Mouse (Mus musculus) embryonic facial prominence, embryonic 11.5 days (tissue): Measurements from ENCODE around the gene Ksr1. TPM values are rescaled to one million over a fixed set of nuclear protein-coding genes. Genes with fewer than 3 reads are reported as not detected.

ENCODE experiments used
- ATAC-seq: fragments of 200-750 bp; cut with Nextera tagmentation; replicated peaks from 2 replicates; pipeline ENCODE4 v1.8.0; 2017; ENCODE audit warnings: low read depth; ENCODE audit not compliant: insufficient number of reproducible peaks, low FRiP score, low TSS enrichment
- DNase-seq: peaks from one replicate; pipeline ENCODE4 v3.0.0-alpha.2; 2015; ENCODE audit warnings: low spot score
- H3K27ac ChIP-seq: fragments of 300-500 bp; sonication (generic); replicated peaks from 2 replicates; pipeline ENCODE4 v1.5.1; 2014; ENCODE audit warnings: mild to moderate bottlenecking, low read depth, low read length, control low read depth
- H3K27me3 ChIP-seq: fragments of 300-500 bp; sonication (generic); 2 replicates; pipeline ENCODE4 v1.6.1; 2014; ENCODE audit warnings: mild to moderate bottlenecking, low read length, moderate library complexity, mixed read lengths; ENCODE audit not compliant: control insufficient read depth, insufficient read depth
- H3K36me3 ChIP-seq: fragments of 300-500 bp; sonication (generic); replicated peaks from 2 replicates; pipeline ENCODE4 v1.6.1; 2014; ENCODE audit warnings: low read depth, mild to moderate bottlenecking, low read length, moderate library complexity, mixed read lengths; ENCODE audit not compliant: control insufficient read depth, insufficient read depth
- H3K4me1 ChIP-seq: fragments of 300-500 bp; sonication (generic); 2 replicates; pipeline ENCODE4 v1.6.1; 2014; ENCODE audit warnings: low read length, mixed read lengths; ENCODE audit not compliant: control insufficient read depth, insufficient read depth
- H3K4me2 ChIP-seq: fragments of 300-500 bp; sonication (generic); 2 replicates; pipeline ENCODE4 v1.6.1; 2014; ENCODE audit warnings: low read depth, mild to moderate bottlenecking, control low read depth, low read length, moderate library complexity
- H3K4me3 ChIP-seq: fragments of 300-500 bp; sonication (generic); 2 replicates; pipeline ENCODE4 v1.5.1; 2014; ENCODE audit warnings: low read depth, low read length, control low read depth
- H3K9ac ChIP-seq: fragments of 300-500 bp; sonication (generic); replicated peaks from 2 replicates; pipeline ENCODE4 v1.6.1; 2014; ENCODE audit warnings: mild to moderate bottlenecking, control low read depth, low read length
- H3K9me3 ChIP-seq: fragments of 300-500 bp; sonication (generic); replicated peaks from 2 replicates; pipeline ENCODE4 v1.6.1; 2016; ENCODE audit warnings: mild to moderate bottlenecking, low read length, inconsistent platforms, mixed read lengths; ENCODE audit not compliant: control insufficient read depth
- WGBS: fragments of 180-500 bp; shearing (Covaris S2); extraction: QIAGEN DNeasy Blood & Tissue Kit; methylation state at CpG from one replicate; pipeline ENCODE4 v1.1.7; 2014; 5-methylcytosine and 5-hydroxymethylcytosine counted together
- polyA plus RNA-seq: library from polyadenylated mRNA; unstranded; fragments of >200 nt; fragmentation: Nextera tagmentation; extraction: Ambion mirVana; gene quantifications from 2 replicates; pipeline ENCODE4 v1.2.1, GENCODE M21; 2014

The Ksr1 gene
- polyA plus RNA-seq, 1 experiment from 2014 or later, result 2.9 TPM

- Histone ChIP-seq H3K4me3 (no peak overlapping the region), H3K27ac (no peak overlapping the region), H3K27me3 (no peaks in the 10 kb centered on the region), H3K4me1 (no peaks in the 10 kb centered on the region), H3K4me2 (no peak overlapping the region), H3K36me3 (no peaks in the 10 kb centered on the region), H3K9ac (no peak overlapping the region), H3K9me3 (no peaks in the 10 kb centered on the region)
- no peak for DNase-seq
- 67% methylated on average over 6 of the region's 6 CpGs for WGBS
- ATAC-seq, result no peak
Observed at GRCm38 (mm10) chr11:79104538-79104937, 41.7 kb downstream of the Ksr1 start.

DNA sequence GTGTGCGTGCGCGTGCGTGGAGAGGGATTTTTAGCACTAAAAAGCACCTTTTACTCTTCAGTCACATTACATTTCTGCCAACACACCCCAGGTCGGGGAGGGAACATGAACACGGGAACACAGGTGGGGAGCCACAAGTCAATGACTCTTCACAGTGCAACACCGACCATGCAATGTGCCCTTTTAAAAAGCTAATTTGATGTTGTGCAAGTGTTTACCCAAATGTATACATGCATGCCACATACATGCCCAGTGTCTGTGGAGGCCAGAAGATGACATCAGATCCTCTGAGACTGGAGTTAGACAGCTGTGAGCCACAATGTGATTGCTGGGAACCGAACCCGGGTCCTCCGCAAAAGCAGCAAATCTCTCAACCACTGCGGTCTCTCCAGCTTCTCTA, 42.1 kb downstream of the Ksr1 start:
- WGBS, result 93% methylated on average over 11 of the region's 11 CpGs
- Histone ChIP-seq H3K27me3 (no peaks in the 10 kb centered on the region), H3K27ac (no peak overlapping the region), H3K4me1 (no peaks in the 10 kb centered on the region; the same call in 1 of the 2 replicates), H3K36me3 (no peaks in the 10 kb centered on the region), H3K9me3 (no peaks in the 10 kb centered on the region), H3K4me2 (no peak overlapping the region), H3K4me3 (no peak overlapping the region), H3K9ac (no peak overlapping the region)
- DNase-seq (no peak), ATAC-seq (no peak)

DNA sequence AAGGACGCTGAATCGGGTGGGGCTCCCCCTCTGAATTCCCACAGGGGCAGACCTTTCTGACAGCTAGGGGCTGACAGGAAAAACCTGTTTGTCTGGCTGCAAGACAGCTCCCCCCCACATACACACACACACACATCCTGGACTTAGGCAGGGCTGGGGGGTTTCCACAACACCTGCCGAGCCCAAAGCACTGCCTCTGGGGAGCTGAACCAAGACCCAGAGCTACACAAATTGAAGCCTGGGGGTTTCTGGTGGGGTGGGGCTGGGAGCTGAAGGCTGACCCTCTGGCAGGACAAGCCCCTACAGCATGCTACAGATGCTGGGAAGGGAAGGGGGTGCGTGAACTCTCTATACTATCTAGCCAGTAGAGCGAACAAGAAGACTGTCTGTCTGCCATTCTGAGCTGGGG, 42.7 kb downstream of the Ksr1 start:
- ATAC-seq (no peak), DNase-seq (peak; percentile 20)
- no peaks in the 10 kb centered on the region; the same call in 1 of the 2 replicates for H3K4me1 ChIP-seq
- WGBS, result 55% methylated on average over 5 of the region's 5 CpGs
- no peaks in the 10 kb centered on the region for H3K27me3 ChIP-seq
- H3K4me2 ChIP-seq, result no peak overlapping the region
- H3K36me3 ChIP-seq, result no peaks in the 10 kb centered on the region
- no peak overlapping the region for H3K4me3 ChIP-seq
- no peak overlapping the region for H3K27ac ChIP-seq
- H3K9me3 ChIP-seq, result no peaks in the 10 kb centered on the region
- no peak overlapping the region for H3K9ac ChIP-seq

DNA sequence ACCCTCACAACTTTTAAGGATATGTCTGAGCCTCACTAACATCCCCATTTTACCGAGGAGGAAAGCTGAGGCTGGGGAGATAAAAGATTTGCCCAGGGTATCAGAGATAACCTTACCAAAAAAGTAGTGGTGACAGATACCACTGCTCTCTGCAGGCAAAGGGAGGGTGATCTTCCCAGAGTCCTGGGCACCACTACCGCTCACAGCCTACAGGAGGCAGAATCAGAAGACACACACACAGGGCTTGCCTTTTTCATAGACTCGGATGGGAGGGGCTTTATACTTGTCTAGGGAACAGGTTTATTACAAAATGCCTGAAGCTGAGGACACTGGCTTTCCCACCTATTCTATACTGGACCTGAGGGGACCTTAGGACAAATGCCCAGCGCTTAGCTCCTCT, 43.9 kb downstream of the Ksr1 start:
- Histone ChIP-seq H3K27ac (0 out of 2 replicates have a peak overlapping the region, but pooled peaks have one; percentile 35), H3K4me2 (no peak overlapping the region), H3K36me3 (no peaks in the 10 kb centered on the region), H3K9me3 (no peaks in the 10 kb centered on the region), H3K4me3 (no peak overlapping the region), H3K27me3 (no peaks in the 10 kb centered on the region), H3K4me1 (no peaks in the 10 kb centered on the region; the same call in 1 of the 2 replicates), H3K9ac (no peak overlapping the region)
- DNase-seq, result no peak
- WGBS, result 75% methylated on average over 4 of the region's 4 CpGs
- no peak for ATAC-seq

DNA sequence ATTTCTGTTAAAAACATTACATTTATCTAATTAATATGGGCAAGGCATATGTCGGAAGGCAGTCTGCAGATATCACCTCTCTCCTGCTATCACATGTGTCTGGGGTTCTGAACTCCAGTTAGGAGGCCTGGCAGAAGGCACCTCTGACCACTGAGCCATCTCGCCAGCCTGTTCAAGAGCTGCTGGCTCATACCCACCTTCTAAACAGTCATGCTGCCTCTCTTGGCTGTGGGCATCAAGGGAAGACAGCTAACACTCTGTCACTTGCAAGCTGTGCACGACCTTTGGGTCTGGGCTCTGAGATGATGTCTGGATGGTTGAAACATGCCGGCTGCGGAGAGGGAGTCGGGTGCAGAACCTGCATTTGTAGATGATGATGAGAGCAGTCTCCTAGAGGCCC, 44.6 kb downstream of the Ksr1 start:
- H3K9ac ChIP-seq, result no peak overlapping the region
- no peak overlapping the region for H3K4me2 ChIP-seq
- no peaks in the 10 kb centered on the region for H3K36me3 ChIP-seq
- ATAC-seq (no peak), DNase-seq (no peak)
- no peaks in the 10 kb centered on the region; the same call in 1 of the 2 replicates for H3K4me1 ChIP-seq
- H3K4me3 ChIP-seq, result no peak overlapping the region
- 91% methylated on average over 6 of the region's 6 CpGs for WGBS
- no peaks in the 10 kb centered on the region for H3K9me3 ChIP-seq
- no peaks in the 10 kb centered on the region for H3K27me3 ChIP-seq
- H3K27ac ChIP-seq, result no peak overlapping the region

- DNase-seq (no peak), ATAC-seq (no peak)
- no peak overlapping the region for H3K27ac ChIP-seq
- no peak overlapping the region for H3K9ac ChIP-seq
- no peak overlapping the region for H3K4me3 ChIP-seq
- H3K4me2 ChIP-seq, result no peak overlapping the region
- no peaks in the 10 kb centered on the region for H3K9me3 ChIP-seq
- no peaks in the 10 kb centered on the region for H3K36me3 ChIP-seq
- 35% methylated on average over 8 of the region's 8 CpGs for WGBS
- no peaks in the 10 kb centered on the region; the same call in 1 of the 2 replicates for H3K4me1 ChIP-seq
- no peaks in the 10 kb centered on the region for H3K27me3 ChIP-seq
Observed at GRCm38 (mm10) chr11:79099032-79099431, 47.2 kb downstream of the Ksr1 start.

GRCm38 (mm10) chr11:79097736-79098135, 48.5 kb downstream of the Ksr1 start:
- no peaks in the 10 kb centered on the region for H3K27me3 ChIP-seq
- no peak overlapping the region for H3K4me2 ChIP-seq
- ATAC-seq (no peak), DNase-seq (no peak)
- no peak overlapping the region for H3K9ac ChIP-seq
- H3K4me1 ChIP-seq, result no peaks in the 10 kb centered on the region; the same call in 1 of the 2 replicates
- WGBS, result 83% methylated on average over 7 of the region's 7 CpGs
- H3K27ac ChIP-seq, result no peak overlapping the region
- no peak overlapping the region for H3K4me3 ChIP-seq
- H3K36me3 ChIP-seq, result no peaks in the 10 kb centered on the region
- H3K9me3 ChIP-seq, result no peaks in the 10 kb centered on the region

DNA sequence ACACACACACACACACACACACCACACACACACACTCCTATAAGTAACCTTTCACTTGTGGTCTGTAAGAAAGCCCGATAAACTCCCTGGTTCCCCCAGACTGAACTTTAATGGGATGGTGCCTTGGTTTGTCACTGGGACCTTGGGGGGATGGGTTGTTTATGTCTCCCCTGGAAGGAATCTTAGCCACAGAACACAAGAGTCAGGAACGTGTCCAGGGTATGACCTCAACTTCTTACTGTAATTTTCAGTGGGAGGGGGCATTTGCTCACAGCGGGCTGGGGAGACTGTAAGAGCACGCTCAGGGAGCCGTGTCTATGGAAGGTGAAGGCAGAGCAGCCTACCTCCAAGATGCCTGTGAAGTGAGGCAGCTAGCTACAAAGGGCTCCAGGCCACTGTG, 49.5 kb downstream of the Ksr1 start:
- Histone ChIP-seq H3K4me1 (no peaks in the 10 kb centered on the region; the same call in 1 of the 2 replicates), H3K4me3 (no peak overlapping the region), H3K36me3 (no peaks in the 10 kb centered on the region), H3K27ac (no peak overlapping the region), H3K27me3 (no peaks in the 10 kb centered on the region), H3K9me3 (no peaks in the 10 kb centered on the region), H3K9ac (no peak overlapping the region), H3K4me2 (no peak overlapping the region)
- no peak for DNase-seq
- WGBS, result 68% methylated on average over 5 of the region's 5 CpGs
- ATAC-seq, result no peak
